Mouse (Mus musculus): Measurements from ENCODE around the gene Cul4a.

DNA sequence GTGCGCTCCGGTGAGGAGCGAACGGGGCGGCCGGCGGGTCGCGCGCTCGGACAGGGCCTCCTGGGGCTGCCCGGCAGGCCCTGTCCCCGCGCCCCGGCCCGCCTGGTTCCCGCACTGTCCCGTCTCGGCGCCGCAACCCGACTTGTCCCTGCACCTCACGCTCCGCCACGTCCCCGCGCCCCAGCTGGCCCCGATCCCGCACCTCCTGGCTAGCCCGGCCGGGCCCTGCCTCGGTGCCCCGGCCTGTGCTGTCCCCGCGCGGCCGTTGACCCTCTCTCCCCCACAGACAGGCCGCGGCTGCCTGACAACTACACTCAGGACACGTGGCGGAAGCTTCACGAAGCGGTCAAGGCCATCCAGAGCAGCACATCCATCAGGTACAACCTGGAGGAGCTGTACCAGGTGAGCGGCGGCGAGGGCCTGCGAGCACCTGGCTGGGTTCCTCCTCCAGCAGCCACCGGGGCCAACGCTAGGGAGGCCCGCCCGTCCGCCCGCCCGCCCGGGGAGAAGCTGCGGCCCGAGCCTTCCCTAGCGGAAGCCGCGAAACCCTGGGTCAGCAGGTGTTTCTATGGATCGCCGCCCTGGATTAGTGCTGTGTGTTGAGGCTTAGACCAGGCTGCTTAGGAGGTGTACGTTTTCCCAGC is 609 bp downstream of the Cul4a start:
- TF ChIP-seq CTCF (IDR thresholded peaks at IDR 0.05; ENCODE audit: borderline replicate concordance, insufficient read depth, low read length) = no peak
- TF ChIP-seq POLR2A (IDR thresholded peaks at IDR 0.05; ENCODE audit: low read depth, low read length) = no peak

Measured in embryonic fibroblast, embryonic 13.5 days (primary cell).